Mouse (Mus musculus): ENCODE measurements around the gene Cd7. TPM values are rescaled to one million over a fixed set of nuclear protein-coding genes. Genes with fewer than 3 reads are reported as not detected.
"Not testable (repeated sequence)": the region's sequence is repeated elsewhere in the genome, so short reads cannot be mapped to it uniquely, and the experiment has no call there.

The Cd7 gene
- total and polyA plus RNA-seq, 3 experiments: 0.33 to 0.58 TPM; not detected in 1

DNA sequence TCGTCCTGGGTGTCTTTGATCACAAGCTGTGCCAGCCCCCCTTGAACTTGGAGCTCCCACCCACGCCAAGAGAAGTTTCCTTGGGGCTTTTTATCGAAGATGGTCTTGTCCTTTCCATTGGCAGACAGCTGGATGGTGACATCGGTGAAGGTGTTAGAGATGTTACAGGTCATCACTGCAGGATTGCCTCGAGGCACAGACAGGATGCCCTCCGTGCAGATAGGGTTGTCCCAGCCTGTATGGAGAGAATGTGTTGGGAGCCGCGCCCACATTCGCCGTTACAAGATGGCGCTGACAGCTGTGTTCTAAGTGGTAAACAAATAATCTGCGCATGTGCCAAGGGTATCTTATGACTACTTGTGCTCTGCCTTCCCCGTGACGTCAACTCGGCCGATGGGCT lies 30.4 kb upstream of the Cd7 start:
- peaks cover 18% of the 10 kb centered on the region for H3K79me2 ChIP-seq (ENCODE audit: control insufficient read depth, insufficient read depth, low read length, poor library complexity)
- DNase-seq (ENCODE audit: low read depth, low spot score): peak; percentile 84
- H3K27me3 ChIP-seq (ENCODE audit: control insufficient read depth in 1 of 2, insufficient read depth in 2 of 2, low read length in 2 of 2); H3K9me3 ChIP-seq (replicated peaks; ENCODE audit: insufficient read depth, low read length); H3K36me3 ChIP-seq (ENCODE audit: control insufficient read depth in 1 of 2, insufficient read depth in 2 of 2, low read length in 2 of 2): not testable (repeated sequence)
- H3K27ac ChIP-seq (ENCODE audit: control insufficient read depth, low read depth, low read length): peak overlapping the region; percentile 66
- TF ChIP-seq HCFC1 (IDR thresholded peaks at IDR 0.05; ENCODE audit: low read depth, low read length) (0 out of 2 replicates have a peak, but pooled peaks have one; percentile 32), MXI1 (IDR thresholded peaks at IDR 0.05; ENCODE audit: low read depth, low read length) (peak; percentile 78), NRF1 (IDR thresholded peaks at IDR 0.05; ENCODE audit: insufficient read depth, low read depth, low read length, poor library complexity, severe bottlenecking) (peak; percentile 39; the same call in 1 of the 2 replicates), MAX (IDR thresholded peaks at IDR 0.05; ENCODE audit: low read length) (peak; percentile 49; the same call in 1 of the 2 replicates), SIN3A (IDR thresholded peaks at IDR 0.05; ENCODE audit: low read length) (peak; percentile 47; the same call in 1 of the 2 replicates), POLR2A (IDR thresholded peaks at IDR 0.05; ENCODE audit: control insufficient read depth in 1 of 2, insufficient read depth in 1 of 2, low read depth in 1 of 2, low read length in 2 of 2, poor library complexity in 1 of 2) (peak in 1 of 2 experiments; percentile 44; a peak in 1 of 4 replicates), TBP (IDR thresholded peaks at IDR 0.05; ENCODE audit: low read depth, low read length) (peak; percentile 15; the same call in 1 of the 2 replicates)
- peak overlapping the region; percentile 61 to 95 for H3K4me3 ChIP-seq (ENCODE audit: control insufficient read depth in 1 of 2, insufficient read depth in 1 of 2, low read depth in 2 of 2, low read length in 2 of 2)
- peaks cover 0 to 10% of the 10 kb centered on the region in 2 experiments; a peak in 2 of 4 replicates for H3K4me1 ChIP-seq (ENCODE audit: control insufficient read depth in 1 of 2, insufficient read depth in 2 of 2, low read length in 2 of 2)
- H3K9ac ChIP-seq (ENCODE audit: control insufficient read depth, low read depth, low read length, poor library complexity, severe bottlenecking): peak overlapping the region; percentile 70

DNA sequence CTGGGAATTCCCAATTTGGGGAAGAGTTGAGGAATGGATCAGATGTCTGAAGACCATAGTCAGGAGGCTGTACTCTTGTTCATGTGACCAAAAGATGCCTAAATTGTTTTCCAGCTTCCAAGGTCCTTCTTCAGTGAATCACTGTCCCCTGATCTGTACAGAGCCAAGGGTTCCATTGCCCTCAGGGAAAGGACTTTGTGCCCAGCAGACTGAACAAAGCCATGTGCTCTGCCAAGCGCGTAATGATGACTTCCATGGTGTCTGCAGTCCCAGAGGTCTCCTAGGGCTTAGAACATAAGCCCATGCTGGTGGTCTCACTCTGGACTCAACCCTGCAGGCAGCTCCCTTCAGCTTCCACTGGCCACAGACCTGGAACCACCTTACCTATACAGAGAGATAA lies 28.7 kb upstream of the Cd7 start:
- Histone ChIP-seq H3K4me1 (ENCODE audit: control insufficient read depth in 1 of 2, insufficient read depth in 2 of 2, low read length in 2 of 2) (peaks cover 0 to 10% of the 10 kb centered on the region in 2 experiments; a peak in 2 of 4 replicates), H3K79me2 (ENCODE audit: control insufficient read depth, insufficient read depth, low read length, poor library complexity) (peaks cover 18% of the 10 kb centered on the region), H3K27ac (ENCODE audit: control insufficient read depth, low read depth, low read length) (no peak overlapping the region), H3K27me3 (ENCODE audit: control insufficient read depth in 1 of 2, insufficient read depth in 2 of 2, low read length in 2 of 2) (no peaks in the 10 kb centered on the region), H3K36me3 (ENCODE audit: control insufficient read depth in 1 of 2, insufficient read depth in 2 of 2, low read length in 2 of 2) (no peaks in the 10 kb centered on the region), H3K9ac (ENCODE audit: control insufficient read depth, low read depth, low read length, poor library complexity, severe bottlenecking) (no peak overlapping the region), H3K9me3 (replicated peaks; ENCODE audit: insufficient read depth, low read length) (no peaks in the 10 kb centered on the region), H3K4me3 (ENCODE audit: control insufficient read depth in 1 of 2, insufficient read depth in 1 of 2, low read depth in 2 of 2, low read length in 2 of 2) (no peak overlapping the region)
- DNase-seq (ENCODE audit: low read depth, low spot score): no peak
- no peak for TF ChIP-seq MAZ (IDR thresholded peaks at IDR 0.05; ENCODE audit: low read depth, low read length)
- no peak for TF ChIP-seq ETS1 (IDR thresholded peaks at IDR 0.05; ENCODE audit: low read depth, low read length)
- TF ChIP-seq JUND (IDR thresholded peaks at IDR 0.05; ENCODE audit: low read depth, low read length): no peak
- no peak for TF ChIP-seq MAFK (IDR thresholded peaks at IDR 0.05; ENCODE audit: borderline replicate concordance, low read depth, low read length)
- TF ChIP-seq ELF1 (IDR thresholded peaks at IDR 0.05; ENCODE audit: low read depth, low read length): no peak
- no peak for TF ChIP-seq SMC3 (IDR thresholded peaks at IDR 0.05; ENCODE audit: low read depth, low read length)
- TF ChIP-seq POLR2A (IDR thresholded peaks at IDR 0.05; ENCODE audit: control insufficient read depth in 1 of 2, insufficient read depth in 1 of 2, low read depth in 1 of 2, low read length in 2 of 2, poor library complexity in 1 of 2): no peak

DNA sequence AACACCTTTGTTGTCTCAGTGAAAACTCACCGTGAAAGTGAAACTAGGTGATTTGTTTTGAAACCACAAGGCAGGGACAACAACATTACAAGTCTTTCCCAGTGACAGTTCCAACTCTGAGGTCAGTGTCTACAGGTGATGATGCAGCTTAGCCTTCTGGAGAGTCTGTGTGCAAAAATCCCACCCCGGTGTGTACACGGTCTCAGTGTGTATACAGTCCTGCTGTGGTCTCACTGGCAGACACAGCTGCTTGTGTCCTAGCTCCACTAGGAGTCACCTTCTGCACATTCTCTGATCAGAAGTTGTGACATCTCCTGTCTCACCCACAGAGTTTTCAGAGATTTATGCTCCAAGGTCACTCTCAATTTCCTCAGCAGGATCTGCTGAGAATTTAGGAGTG lies 25.0 kb upstream of the Cd7 start:
- Histone ChIP-seq H3K27ac (ENCODE audit: control insufficient read depth, low read depth, low read length) (no peak overlapping the region), H3K36me3 (ENCODE audit: control insufficient read depth in 1 of 2, insufficient read depth in 2 of 2, low read length in 2 of 2) (no peaks in the 10 kb centered on the region), H3K4me1 (ENCODE audit: control insufficient read depth in 1 of 2, insufficient read depth in 2 of 2, low read length in 2 of 2) (peaks cover 0 to 10% of the 10 kb centered on the region in 2 experiments; a peak in 2 of 4 replicates), H3K4me3 (ENCODE audit: control insufficient read depth in 1 of 2, insufficient read depth in 1 of 2, low read depth in 2 of 2, low read length in 2 of 2) (no peak overlapping the region), H3K27me3 (ENCODE audit: control insufficient read depth in 1 of 2, insufficient read depth in 2 of 2, low read length in 2 of 2) (peaks cover 0 to 3% of the 10 kb centered on the region in 2 experiments; a peak in 1 of 4 replicates), H3K79me2 (ENCODE audit: control insufficient read depth, insufficient read depth, low read length, poor library complexity) (peaks cover 13% of the 10 kb centered on the region), H3K9me3 (replicated peaks; ENCODE audit: insufficient read depth, low read length) (no peaks in the 10 kb centered on the region), H3K9ac (ENCODE audit: control insufficient read depth, low read depth, low read length, poor library complexity, severe bottlenecking) (no peak overlapping the region)
- TF ChIP-seq CTCF (IDR thresholded peaks at IDR 0.05 in 2 of 3, conservative IDR thresholded peaks at IDR 0.05 in 1 of 3; ENCODE audit: control insufficient read depth in 1 of 3, insufficient read depth in 1 of 3, low read depth in 2 of 3, low read length in 3 of 3, poor library complexity in 1 of 3, severe bottlenecking in 1 of 3): peak in 2 of 3 experiments; percentile 21 to 36; a peak in 3 of 6 replicates
- no peak for TF ChIP-seq MAX (IDR thresholded peaks at IDR 0.05; ENCODE audit: low read length)
- TF ChIP-seq ZC3H11A (IDR thresholded peaks at IDR 0.05; ENCODE audit: low read depth, low read length): no peak
- peak; percentile 35 for TF ChIP-seq RAD21 (IDR thresholded peaks at IDR 0.05; ENCODE audit: low read depth, low read length)
- peak; percentile 40 for TF ChIP-seq SMC3 (IDR thresholded peaks at IDR 0.05; ENCODE audit: low read depth, low read length)
- TF ChIP-seq KAT2A (conservative IDR thresholded peaks at IDR 0.05; ENCODE audit: low read depth, low read length): no peak
- no peak for DNase-seq (ENCODE audit: low read depth, low spot score)

Data from MEL (cell line).